Mouse (Mus musculus) kidney, adult 2 months (tissue): ENCODE results near the gene Akap6.

Source experiments
- CTCF ChIP-seq: fragments of 200-500 bp; conservative IDR thresholded peaks from 2 replicates; pipeline ENCODE4 v1.5.1; 2011; ENCODE audit warnings: low read depth, mild to moderate bottlenecking, control low read depth, low read length, moderate library complexity, mixed read lengths; ENCODE audit not compliant: insufficient read depth, insufficient read length
- POLR2A ChIP-seq: fragments of 200-500 bp; IDR thresholded peaks from one replicate; pipeline ENCODE4 v1.6.1; 2011; ENCODE audit warnings: low read depth, low read length, control low read depth

GRCm38 (mm10) chr12:52719681-52720080 lies 20.5 kb downstream of the Akap6 start:
- no peak for TF ChIP-seq CTCF
- no peak for TF ChIP-seq POLR2A
